Mouse (Mus musculus): ENCODE measurements at regions not wholly inside any gene's neighbourhood (a gene's known extent, or its start where the extent isn't known, plus 50 kb on each side); places are given as distances from the start of the nearest gene placed in this dataset.

DNA sequence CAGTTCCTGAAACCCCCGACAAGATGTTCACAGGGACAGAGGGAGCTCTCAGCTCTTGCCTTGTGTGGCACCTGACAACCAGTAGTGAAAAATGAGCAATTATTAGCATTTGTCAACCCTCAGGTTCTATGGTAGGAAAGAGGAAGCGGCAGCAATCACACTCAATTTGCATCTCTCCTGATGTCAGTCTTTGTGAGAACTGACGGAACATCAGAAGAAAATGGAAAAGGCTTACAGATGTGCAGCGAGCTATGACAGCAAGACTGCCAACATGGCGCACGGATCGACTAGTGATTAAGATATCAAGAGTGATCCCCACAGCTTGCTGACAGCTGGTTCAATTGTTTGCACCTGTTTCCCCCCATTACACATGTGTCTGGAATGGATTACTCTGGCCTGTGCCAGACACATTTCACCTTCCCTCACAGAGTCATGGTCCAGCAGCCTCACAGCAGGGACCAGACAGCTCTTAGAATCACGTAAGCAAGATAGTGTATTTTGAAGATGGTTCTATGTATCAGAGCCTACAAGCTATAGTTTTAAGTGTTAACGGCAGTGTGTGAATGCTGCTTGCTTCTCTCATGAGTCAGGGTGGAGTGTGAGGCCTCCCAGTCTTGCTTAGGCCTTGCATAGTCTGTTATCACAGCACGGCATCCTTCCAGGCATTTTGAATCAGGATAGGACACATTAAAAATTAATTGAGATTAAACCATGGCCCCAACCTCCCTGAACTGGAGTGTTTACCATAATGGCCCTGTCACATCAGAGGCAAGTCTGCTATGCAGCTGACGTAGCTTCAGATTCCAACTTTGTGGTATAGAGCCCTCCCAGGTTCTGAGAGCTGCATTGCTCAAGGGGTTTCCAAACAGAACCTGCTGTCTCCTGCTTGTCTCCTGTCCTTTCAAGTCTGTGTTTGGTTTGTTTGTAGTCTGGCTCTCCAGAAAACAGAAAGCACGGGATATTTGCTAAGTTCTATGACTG lies 2258.0 kb downstream of the 4930444P10Rik start:
- TF ChIP-seq POLR2A (IDR thresholded peaks at IDR 0.05; ENCODE audit: borderline replicate concordance, insufficient read depth, low read length) (no peak), CTCF (IDR thresholded peaks at IDR 0.05; ENCODE audit: borderline replicate concordance, insufficient read depth, low read depth, low read length) (no peak)

Data from cerebellum, adult 2 months (tissue).